Mouse (Mus musculus) liver, embryonic 15.5 days (tissue): ENCODE measurements at regions not wholly inside any gene's neighbourhood (a gene's known extent, or its start where the extent isn't known, plus 50 kb on each side); places are given as distances from the start of the nearest gene placed in this dataset.

ENCODE experiments used
- ATAC-seq: fragments of 200-750 bp; cut with Nextera tagmentation; 2 replicates; pipeline ENCODE4 v1.8.0; 2017; ENCODE audit warnings: moderate number of reproducible peaks, mild to moderate bottlenecking, moderate library complexity; ENCODE audit not compliant: insufficient read depth
- H3K27ac ChIP-seq: fragments of 300-500 bp; sonication (generic); replicated peaks from 2 replicates; pipeline ENCODE4 v1.5.1; 2015; ENCODE audit warnings: mild to moderate bottlenecking, inconsistent platforms
- H3K27me3 ChIP-seq: fragments of 300-500 bp; sonication (generic); 2 replicates; pipeline ENCODE4 v1.6.1; 2015; ENCODE audit warnings: mild to moderate bottlenecking, inconsistent platforms
- H3K36me3 ChIP-seq: fragments of 300-500 bp; sonication (generic); replicated peaks from 2 replicates; pipeline ENCODE4 v1.6.1; 2015; ENCODE audit warnings: moderate library complexity, mild to moderate bottlenecking, inconsistent platforms
- H3K4me1 ChIP-seq: fragments of 300-500 bp; sonication (generic); replicated peaks from 2 replicates; pipeline ENCODE4 v1.6.1; 2015; ENCODE audit warnings: inconsistent platforms
- H3K4me2 ChIP-seq: fragments of 300-500 bp; sonication (generic); 2 replicates; pipeline ENCODE4 v1.6.1; 2015; ENCODE audit warnings: moderate library complexity, mild to moderate bottlenecking, inconsistent platforms
- H3K4me3 ChIP-seq: fragments of 300-500 bp; sonication (generic); replicated peaks from 2 replicates; pipeline ENCODE4 v1.5.1; 2015; ENCODE audit warnings: mild to moderate bottlenecking, inconsistent platforms
- H3K9ac ChIP-seq: fragments of 300-500 bp; sonication (generic); 2 replicates; pipeline ENCODE4 v1.6.1; 2015; ENCODE audit warnings: moderate library complexity, mild to moderate bottlenecking, inconsistent platforms
- H3K9me3 ChIP-seq: fragments of 300-500 bp; sonication (generic); replicated peaks from 2 replicates; pipeline ENCODE4 v1.6.1; 2016; ENCODE audit warnings: inconsistent platforms
- WGBS: fragments of 180-500 bp; shearing (Covaris S2); methylation state at CpG from one replicate; pipeline ENCODE4 v1.1.7; 2015; ENCODE audit warnings: mixed read lengths; ENCODE audit not compliant: insufficient replicate concordance; 5-methylcytosine and 5-hydroxymethylcytosine counted together

DNA sequence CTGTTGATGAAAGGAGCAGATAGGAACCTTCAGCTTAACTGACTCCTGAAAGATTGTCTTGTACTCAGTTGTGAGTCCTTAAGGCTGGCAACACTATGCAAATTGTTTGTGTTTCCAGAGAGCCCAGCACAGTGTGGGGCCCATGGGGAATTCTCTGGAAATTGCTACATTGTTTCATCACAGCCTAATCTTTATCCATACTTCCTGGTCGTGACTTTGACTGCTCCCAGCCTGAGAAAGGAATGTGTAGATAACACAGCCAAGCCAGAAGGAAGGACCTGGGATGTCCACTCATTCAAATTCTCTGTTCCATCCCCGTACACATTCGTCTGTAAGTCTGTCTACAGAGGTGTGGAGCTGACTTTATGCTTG is 134.3 kb upstream of the Cdh4 start:
- Histone ChIP-seq H3K27ac (no peak overlapping the region), H3K4me3 (no peak overlapping the region), H3K9ac (no peak overlapping the region), H3K4me1 (no peaks in the 10 kb centered on the region), H3K4me2 (no peak overlapping the region), H3K27me3 (no peaks in the 10 kb centered on the region), H3K9me3 (no peaks in the 10 kb centered on the region), H3K36me3 (no peaks in the 10 kb centered on the region)
- ATAC-seq: no peak
- 14% methylated on average over 3 of the region's 3 CpGs for WGBS

DNA sequence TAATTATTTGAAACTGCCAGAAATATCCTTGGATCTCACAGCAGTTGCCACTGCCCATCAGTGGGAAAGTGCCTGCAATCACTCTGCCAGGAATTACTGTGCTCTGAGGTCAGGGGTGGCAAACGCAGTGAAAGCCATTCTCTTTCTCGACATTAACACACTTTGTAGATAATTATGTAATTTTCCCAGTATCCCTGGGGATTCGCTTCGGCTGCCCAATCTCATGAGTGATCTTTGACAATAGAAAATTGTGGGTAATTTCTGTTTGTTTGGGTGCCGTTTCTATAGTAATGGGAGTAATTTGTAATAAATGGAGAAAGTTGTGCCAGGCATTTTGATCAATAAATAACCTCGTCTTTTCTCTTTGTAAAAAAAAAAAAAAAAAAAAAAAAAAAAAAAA is 124.2 kb upstream of the Cdh4 start:
- H3K4me2 ChIP-seq: no peak overlapping the region
- no peaks in the 10 kb centered on the region for H3K27me3 ChIP-seq
- H3K9ac ChIP-seq: no peak overlapping the region
- H3K9me3 ChIP-seq: no peaks in the 10 kb centered on the region; the same call in 1 of the 2 replicates
- no peak overlapping the region for H3K4me3 ChIP-seq
- H3K4me1 ChIP-seq: no peaks in the 10 kb centered on the region
- no peak overlapping the region for H3K27ac ChIP-seq
- H3K36me3 ChIP-seq: no peaks in the 10 kb centered on the region
- no peak for ATAC-seq
- 56% methylated on average over 6 of the region's 6 CpGs for WGBS

DNA sequence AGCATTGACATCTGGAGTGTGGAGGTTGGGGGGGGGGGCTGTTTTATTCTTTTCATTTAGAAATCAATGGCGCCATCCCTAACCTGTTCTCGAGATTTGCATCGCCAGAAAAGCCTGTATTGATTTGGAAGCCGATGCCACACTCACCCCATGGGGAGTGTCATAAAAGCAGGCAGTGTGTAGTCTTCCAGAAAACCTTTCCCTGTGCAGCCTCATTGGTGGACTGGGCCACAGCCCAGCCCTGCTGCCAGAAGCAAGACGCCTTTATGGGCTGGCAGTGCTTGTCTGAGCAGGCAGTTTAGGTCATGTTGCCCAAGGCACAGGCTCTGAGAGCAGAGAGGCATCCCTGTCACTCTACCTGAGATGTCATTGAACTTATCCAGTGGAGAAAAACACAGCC is 117.0 kb upstream of the Cdh4 start:
- Histone ChIP-seq H3K27ac (no peak overlapping the region), H3K36me3 (no peaks in the 10 kb centered on the region), H3K4me3 (no peak overlapping the region), H3K4me1 (no peaks in the 10 kb centered on the region), H3K27me3 (no peaks in the 10 kb centered on the region), H3K9ac (no peak overlapping the region), H3K4me2 (no peak overlapping the region), H3K9me3 (no peaks in the 10 kb centered on the region; the same call in 1 of the 2 replicates)
- ATAC-seq: no peak
- WGBS: 61% methylated on average over 5 of the region's 5 CpGs

DNA sequence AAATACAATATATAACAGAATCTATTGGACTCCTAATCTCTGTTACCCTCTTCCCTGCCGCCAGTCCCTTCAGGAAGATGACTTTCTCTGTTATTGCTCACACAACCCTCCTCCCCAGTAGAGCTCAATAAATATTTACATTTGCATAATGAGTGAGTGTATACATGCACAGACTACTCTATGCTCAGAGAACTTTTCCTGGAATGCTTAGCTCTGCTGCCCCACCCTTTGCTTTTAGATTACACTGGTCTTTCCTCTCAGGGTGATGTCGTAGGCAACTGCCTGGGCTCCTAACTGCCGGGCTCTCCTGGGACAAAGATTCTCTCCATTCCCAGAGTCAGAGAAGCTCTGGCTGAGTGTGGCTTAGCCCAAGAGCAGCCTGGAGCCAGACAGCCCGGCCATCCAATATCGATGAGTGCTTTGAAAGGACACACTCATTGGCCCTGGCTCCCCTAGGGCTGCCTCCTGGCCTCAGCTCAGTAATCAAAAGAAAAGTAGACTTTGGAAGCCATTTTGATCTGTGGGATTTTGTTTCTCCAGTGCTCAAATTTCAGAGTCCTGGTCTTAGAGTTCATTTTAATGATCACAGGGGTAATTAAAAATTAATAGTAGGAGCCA is 109.2 kb upstream of the Cdh4 start:
- no peak for ATAC-seq
- WGBS: 47% methylated on average over 5 of the region's 5 CpGs
- Histone ChIP-seq H3K4me3 (no peak overlapping the region), H3K27ac (no peak overlapping the region), H3K4me2 (no peak overlapping the region), H3K9me3 (no peaks in the 10 kb centered on the region), H3K27me3 (no peaks in the 10 kb centered on the region), H3K4me1 (no peaks in the 10 kb centered on the region), H3K9ac (no peak overlapping the region), H3K36me3 (no peaks in the 10 kb centered on the region)

DNA sequence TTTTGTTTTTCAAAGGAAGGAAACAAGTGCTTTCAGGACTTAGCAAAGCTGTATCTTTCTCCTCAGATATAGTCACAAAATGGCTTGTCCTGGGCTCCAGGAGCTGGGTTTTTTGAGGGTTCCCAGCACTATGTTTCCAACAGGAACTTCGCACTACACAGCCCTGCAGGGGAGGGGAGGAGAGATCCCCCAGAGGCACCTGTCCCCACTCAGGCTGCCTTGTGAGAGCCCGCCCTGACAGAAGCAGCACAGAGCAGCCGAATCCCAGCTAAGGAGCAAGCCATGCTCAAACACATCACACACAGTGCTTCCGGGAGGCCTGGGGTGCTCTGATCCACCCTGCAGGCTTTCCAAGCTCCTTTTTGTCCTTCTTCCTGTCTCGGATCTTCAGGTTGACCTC is 108.6 kb upstream of the Cdh4 start:
- no peak overlapping the region for H3K9ac ChIP-seq
- H3K4me2 ChIP-seq: no peak overlapping the region
- ATAC-seq: no peak
- no peak overlapping the region for H3K27ac ChIP-seq
- H3K4me1 ChIP-seq: no peaks in the 10 kb centered on the region
- no peaks in the 10 kb centered on the region for H3K9me3 ChIP-seq
- WGBS: 56% methylated on average over 5 of the region's 5 CpGs
- H3K36me3 ChIP-seq: no peaks in the 10 kb centered on the region
- H3K4me3 ChIP-seq: no peak overlapping the region
- no peaks in the 10 kb centered on the region for H3K27me3 ChIP-seq

DNA sequence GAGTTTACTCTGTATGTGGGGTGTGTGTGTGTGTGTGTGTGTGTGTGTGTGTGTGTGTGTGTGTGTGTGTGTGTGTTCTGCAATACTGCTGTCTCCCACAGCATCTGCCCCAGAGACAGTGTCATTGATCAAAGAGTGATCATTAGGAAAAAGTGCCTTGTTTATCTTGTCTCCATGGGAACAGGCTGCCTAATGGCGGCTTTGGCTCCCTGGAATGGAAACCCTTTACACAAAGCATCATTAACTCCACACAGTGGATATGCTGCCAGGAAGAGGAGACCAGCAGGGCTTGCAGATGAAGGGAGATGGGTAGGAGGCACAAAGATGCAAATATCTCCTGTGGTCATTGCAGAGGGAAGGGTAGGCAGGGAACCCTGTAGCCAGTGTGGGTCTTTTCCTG is 106.0 kb upstream of the Cdh4 start:
- H3K27ac ChIP-seq: no peak overlapping the region
- WGBS: 6% methylated on average over 1 of the region's 1 CpGs
- H3K9me3 ChIP-seq: 0 out of 2 replicates have a peak, but pooled peaks cover 3% of the 10 kb centered on the region
- no peaks in the 10 kb centered on the region for H3K27me3 ChIP-seq
- no peak overlapping the region for H3K9ac ChIP-seq
- H3K4me3 ChIP-seq: no peak overlapping the region
- no peaks in the 10 kb centered on the region for H3K36me3 ChIP-seq
- ATAC-seq: no peak
- no peaks in the 10 kb centered on the region for H3K4me1 ChIP-seq
- H3K4me2 ChIP-seq: no peak overlapping the region

DNA sequence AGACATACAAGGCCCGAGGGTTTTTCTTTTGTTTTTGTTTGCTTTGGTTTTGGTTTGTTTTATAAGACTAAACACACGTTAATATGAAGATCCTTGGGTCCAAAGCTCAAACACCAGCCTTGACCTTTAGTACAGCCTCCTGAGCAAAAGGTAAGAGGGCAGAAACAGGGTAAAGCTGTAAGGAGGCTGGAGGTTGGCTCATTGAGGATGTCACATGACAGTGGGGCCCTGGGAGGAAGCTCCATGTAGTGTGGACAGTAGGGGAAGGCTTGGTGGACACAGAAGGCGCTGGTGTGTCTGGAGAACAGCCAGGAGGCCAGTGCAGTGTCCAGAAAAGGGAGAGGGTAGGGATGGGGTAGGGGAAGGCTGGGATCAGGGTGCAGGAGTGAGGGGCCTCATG is 89.6 kb upstream of the Cdh4 start:
- Histone ChIP-seq H3K27ac (no peak overlapping the region), H3K4me2 (no peak overlapping the region), H3K27me3 (no peaks in the 10 kb centered on the region), H3K9me3 (no peaks in the 10 kb centered on the region), H3K4me1 (no peaks in the 10 kb centered on the region), H3K36me3 (no peaks in the 10 kb centered on the region), H3K4me3 (no peak overlapping the region), H3K9ac (no peak overlapping the region)
- WGBS: 29% methylated on average over 3 of the region's 3 CpGs
- ATAC-seq: no peak

DNA sequence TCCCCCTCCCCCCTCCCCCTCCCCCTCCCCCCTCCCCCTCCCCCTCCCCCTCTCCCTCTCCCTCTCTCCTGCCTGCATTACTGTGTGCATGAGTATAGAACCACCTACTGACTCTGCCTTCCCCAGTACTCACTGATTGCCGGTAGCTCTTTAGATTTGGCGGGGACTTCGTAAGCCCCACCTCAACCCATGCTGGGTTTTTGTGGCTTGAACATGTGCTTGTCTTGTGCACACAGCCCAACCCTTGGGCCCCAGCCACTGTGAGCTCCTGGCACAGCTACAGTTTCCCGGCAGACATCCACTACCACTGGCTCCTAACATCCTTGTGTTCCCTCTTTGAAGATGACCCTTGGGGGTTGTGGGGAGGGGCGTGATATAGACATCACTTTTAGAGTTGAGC is 87.4 kb upstream of the Cdh4 start:
- Histone ChIP-seq H3K9me3 (no peaks in the 10 kb centered on the region), H3K4me3 (no peak overlapping the region), H3K27me3 (no peaks in the 10 kb centered on the region), H3K36me3 (no peaks in the 10 kb centered on the region), H3K27ac (no peak overlapping the region), H3K9ac (no peak overlapping the region), H3K4me1 (no peaks in the 10 kb centered on the region), H3K4me2 (no peak overlapping the region)
- WGBS: 72% methylated on average over 5 of the region's 5 CpGs
- ATAC-seq: no peak

DNA sequence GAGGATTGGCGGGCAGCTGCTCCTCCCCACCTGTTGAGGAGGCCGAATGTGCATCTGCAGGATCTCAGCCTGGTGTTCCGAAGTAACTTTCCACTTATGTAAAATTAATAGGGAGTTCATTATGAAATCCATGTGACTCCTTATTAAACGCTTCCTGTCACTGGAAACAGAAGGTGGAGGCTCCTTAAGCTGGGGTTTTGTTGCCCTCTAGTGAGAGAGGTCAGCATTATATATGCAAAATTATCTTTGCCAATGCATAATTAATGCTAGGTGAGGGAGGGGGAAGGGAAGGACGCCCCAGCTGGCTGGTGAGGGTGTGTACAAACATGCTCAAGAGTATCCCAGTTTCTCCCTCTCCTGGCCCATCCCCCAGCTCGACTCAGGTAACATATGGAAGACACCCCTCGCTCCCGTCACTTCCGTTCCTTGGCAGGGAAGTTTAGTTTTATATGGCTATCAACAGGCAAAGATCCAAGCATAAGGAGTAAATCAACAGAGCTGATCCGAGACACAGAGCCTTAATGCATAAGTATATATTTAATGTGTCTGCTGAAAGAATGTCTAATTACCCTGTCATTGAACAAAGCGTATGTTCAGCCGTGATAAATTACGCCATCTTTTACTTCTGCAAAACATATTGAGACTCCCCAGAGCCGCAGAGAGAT is 71.2 kb upstream of the Cdh4 start:
- Histone ChIP-seq H3K36me3 (no peaks in the 10 kb centered on the region), H3K4me2 (no peak overlapping the region), H3K27me3 (no peaks in the 10 kb centered on the region), H3K4me1 (no peaks in the 10 kb centered on the region), H3K9ac (no peak overlapping the region), H3K9me3 (no peaks in the 10 kb centered on the region), H3K4me3 (no peak overlapping the region), H3K27ac (no peak overlapping the region)
- 62% methylated on average over 14 of the region's 14 CpGs for WGBS
- no peak for ATAC-seq

DNA sequence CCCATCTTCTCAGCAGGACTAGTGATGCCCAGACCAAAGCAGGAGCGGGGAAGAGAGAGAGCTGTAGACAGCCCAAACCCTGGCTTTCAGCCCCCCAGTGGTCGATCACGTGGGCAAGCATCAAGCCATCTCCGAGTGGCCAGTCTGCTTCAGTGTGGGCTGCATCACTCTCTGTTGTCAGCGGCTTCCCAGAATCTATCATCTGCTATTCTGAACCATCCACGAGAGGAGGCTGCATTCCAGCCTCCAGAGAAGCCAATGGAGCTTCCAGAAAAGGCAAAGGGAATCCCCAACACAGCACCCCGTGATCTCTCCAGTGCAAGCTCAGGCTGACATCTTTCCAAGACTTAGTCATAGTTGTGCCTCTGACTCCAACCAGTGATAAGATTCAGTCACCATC is 70.7 kb upstream of the Cdh4 start:
- no peaks in the 10 kb centered on the region for H3K36me3 ChIP-seq
- H3K4me3 ChIP-seq: no peak overlapping the region
- no peaks in the 10 kb centered on the region for H3K9me3 ChIP-seq
- no peaks in the 10 kb centered on the region for H3K27me3 ChIP-seq
- H3K27ac ChIP-seq: no peak overlapping the region
- no peak overlapping the region for H3K9ac ChIP-seq
- 50% methylated on average over 7 of the region's 7 CpGs for WGBS
- ATAC-seq: no peak
- H3K4me1 ChIP-seq: no peaks in the 10 kb centered on the region
- H3K4me2 ChIP-seq: no peak overlapping the region

DNA sequence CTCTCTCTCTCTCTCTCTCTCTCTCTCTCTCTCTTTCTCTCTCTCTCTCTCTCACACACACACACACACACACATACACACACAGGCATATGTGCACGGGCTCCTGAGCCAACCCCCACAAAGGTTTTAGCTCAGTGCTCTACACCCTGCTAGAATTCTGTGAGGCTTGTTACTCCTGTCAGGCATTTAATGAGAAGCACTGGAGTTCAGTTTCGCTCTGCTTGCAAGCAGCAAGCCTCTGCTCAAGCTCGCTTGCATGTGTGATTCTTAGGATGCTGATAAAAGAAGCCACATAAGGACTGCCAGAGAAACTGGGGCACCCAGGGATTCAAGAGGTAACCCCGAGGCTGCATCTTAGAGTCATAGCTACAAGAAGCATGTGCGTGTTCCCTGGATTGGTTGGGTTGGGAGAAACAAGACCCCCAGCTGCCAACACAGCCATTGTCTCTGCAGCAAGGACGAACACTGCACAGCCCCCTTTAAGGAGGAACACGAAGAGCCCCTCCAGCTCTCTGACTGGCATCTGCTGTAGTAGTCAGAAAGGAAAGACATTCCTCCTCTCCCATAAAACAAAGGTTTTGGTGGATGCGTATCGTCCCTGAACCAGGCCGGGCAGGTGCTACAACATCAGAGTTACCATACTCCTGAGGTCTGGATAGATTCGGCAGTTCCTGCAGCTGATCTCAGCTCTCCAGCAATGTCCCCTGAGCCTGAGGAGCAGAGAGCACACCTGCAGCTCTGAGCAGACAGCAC is 62.4 kb upstream of the Cdh4 start:
- no peak for ATAC-seq
- 61% methylated on average over 11 of the region's 11 CpGs for whole genome bisulfite sequencing

More for the DNA sequence above, 62.4 kb upstream of the Cdh4 start:
- Histone ChIP-seq H3K36me3 (no peaks in the 10 kb centered on the region), H3K4me2 (no peak overlapping the region), H3K27me3 (no peaks in the 10 kb centered on the region), H3K9me3 (no peaks in the 10 kb centered on the region; the same call in 1 of the 2 replicates), H3K9ac (no peak overlapping the region), H3K4me1 (no peaks in the 10 kb centered on the region), H3K27ac (no peak overlapping the region), H3K4me3 (no peak overlapping the region)
